Mouse (Mus musculus): ENCODE results near the gene Apbb1ip.
A peak's percentile ranks its signal among the peaks of the same experiment; 100 is the strongest.
"Not testable (repeated sequence)": the region's sequence is repeated elsewhere in the genome, so short reads cannot be mapped to it uniquely, and the experiment has no call there.

Apbb1ip gene

DNA sequence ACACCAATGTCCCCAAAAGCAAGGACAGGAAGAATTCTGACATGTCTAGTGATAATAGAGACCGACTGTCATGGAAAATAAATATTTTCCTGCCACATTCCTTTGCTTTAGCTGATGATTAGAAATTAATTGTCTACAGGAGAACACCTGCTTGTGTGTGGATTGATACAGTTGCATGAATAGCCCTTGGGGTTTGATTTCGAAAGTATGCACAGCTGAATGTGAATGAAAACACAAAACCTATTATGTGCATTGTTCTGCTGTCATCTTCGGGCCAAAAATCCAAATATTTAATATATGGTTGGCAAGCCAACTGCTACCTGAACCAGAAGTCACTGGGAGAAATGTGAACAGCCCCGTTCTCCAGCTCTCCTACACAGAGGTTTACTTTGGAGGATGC is 78.0 kb downstream of the Apbb1ip start:
- DNase-seq, result no peak

DNA sequence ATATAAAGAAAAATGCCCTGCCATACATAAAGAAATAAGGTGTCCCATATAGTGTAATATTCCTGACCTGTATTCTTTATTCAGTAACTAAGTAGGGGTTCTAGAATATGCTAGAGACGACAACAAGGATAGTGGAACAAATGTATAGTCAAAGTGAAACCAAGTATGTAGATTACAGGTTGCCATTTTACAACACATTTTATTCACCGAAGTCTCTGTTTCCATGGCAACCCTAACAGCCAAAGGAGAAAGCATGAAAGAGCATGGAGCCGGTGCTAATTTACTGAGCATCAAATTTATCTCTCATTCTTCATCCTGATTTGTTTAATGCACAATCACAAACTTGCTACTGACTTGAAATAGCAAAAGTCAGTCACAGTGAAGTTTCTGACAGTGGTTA is 83.6 kb downstream of the Apbb1ip start:
- no peak for DNase-seq

DNA sequence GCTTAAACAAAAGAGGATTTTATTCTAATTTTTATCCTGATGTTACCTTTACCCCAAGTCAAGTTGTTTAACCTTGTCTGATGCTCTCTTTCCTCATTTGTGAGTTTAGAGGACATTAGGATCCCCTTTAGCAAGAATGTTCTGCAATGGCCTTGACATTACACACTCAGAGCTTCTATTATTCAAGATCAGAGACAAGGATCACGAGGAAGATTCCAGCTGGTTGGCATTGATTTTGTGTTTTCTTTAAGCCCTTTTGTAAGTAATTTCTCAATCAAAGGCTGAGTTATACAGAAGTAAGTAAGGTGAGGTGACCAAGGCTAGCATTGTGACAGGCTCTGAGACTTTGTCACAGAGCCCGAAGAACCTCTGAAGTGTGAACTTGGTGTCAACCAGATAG is 88.3 kb downstream of the Apbb1ip start:
- no peak for DNase-seq

DNA sequence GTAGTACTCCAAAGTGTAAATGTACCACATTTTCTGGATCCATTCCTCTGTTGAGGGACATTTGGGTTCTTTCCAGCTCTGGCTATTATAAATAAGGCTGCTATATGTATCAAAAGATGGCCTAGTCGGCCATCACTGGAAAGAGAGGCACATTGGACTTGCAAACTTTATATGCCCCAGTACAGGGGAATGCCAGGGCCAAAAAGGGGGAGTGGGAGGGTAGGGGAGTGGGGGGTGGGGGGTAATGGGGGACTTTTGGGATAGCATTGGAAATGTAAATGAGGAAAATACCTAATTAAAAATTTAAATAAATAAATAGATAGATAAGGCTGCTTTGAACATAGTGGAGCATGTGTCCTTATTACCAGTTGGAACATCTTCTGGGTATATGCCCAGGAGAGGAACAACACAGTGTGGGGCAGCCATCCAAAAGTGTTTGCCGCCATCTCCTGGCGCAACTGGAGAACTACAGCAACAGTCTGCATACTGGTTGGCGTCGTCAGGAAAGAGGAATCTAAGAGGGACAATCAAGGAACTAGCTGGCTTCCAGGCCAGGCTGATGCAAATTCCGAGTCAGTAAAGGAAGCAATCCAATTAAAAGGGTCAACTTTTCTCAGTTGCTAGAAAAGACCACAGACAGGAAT is 90.6 kb downstream of the Apbb1ip start:
- peak; percentile 52 for DNase-seq

DNA sequence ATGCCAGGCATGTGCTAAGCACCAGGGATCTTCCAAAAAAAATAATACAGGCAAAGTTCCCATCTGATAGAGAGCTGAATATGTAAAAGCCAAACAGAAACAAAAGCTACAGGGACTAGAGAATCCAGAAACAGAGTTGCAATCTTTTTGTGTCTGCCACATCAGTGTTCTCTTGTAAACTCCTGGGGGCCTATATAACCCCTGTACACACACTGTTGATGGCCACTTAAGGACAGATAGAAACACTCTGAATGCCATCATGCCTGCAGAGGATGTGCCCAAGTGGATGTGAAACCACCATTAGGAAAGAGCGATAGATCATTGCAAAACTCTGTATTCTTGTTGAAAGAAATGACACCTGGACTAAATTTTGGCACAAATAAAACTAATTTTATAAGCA is 91.9 kb downstream of the Apbb1ip start:
- DNase-seq, result no peak

DNA sequence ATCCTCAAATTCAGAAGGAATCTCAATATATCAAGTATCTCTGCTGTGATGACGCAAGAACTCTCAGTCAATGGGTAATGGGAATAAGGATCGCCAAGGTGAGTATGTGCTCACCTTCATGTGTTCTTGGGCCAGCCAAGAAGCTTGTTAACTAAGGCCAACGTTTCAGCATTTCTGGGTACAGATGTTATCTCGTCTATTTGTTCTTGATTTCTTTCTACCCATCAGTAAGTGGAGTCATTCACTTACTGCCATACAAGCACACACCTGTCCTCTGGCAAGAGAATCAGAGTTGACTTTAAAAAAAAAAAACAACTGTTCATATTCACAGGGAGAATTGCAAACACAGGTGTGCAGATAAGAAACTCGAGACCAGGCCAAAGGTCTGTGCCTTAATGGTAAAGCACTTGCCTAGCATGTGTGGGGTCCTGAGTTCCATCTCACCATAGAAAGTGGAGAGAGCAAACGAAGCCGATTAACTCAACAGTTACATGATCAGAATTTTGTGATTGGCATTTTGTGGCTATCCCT is 93.1 kb downstream of the Apbb1ip start:
- DNase-seq, result no peak

DNA sequence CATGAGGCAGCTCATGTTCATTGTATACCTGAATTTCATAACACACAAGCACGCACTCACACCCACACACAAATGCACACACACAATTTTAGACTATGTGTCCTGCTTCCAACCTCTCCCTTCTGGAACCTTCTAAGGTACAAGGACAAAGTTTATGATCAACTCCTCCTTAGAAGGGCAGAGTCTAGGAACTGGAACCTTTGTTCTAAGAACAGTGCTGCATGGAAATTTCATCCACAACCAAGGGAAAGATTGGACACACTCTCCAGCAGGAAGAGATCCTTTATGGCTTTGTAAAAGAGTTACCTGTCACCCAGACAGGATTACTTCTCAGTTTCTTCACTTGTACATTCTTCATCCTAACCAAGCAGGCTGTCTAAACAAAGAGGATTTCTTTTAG is 99.3 kb downstream of the Apbb1ip start:
- no peak for DNase-seq

DNA sequence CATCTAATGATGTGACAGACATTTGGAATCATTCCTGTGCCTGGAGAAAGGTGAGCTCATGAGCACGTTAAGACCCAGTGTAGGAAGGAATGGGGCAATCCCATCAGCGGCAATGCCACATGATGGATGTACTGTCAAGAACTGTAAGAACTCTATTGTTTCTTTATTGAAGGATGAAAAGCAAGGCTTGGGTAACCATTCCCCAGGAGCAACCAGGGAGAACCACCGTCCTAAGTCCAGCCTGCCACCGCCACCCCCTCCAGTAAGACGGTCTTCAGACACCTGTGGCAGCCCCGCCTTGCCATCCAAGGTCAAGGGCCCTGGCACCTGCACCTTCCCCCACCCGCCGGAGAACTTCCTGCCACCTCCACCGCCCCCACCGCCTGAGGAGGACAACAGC is 100.7 kb downstream of the Apbb1ip start:
- DNase-seq, result no peak

DNA sequence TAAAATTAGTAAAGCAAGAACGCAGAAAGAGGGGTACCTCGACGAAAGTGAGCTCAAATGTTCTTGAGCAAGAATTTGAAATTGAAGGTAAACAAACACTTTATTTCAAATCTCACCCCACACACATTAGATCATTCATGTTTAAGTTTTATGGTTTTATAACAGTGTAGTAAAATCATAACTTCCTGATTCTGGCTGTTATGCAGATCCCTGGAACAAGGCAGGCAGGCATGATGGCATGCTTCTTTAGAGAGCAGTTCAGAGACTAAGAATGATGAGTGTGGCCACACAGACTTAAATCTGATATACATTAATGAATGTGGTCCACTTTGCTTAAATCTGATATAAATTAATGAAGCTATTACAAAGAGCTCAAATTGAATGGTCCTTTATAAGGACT is 102.7 kb downstream of the Apbb1ip start:
- no peak for DNase-seq

DNA sequence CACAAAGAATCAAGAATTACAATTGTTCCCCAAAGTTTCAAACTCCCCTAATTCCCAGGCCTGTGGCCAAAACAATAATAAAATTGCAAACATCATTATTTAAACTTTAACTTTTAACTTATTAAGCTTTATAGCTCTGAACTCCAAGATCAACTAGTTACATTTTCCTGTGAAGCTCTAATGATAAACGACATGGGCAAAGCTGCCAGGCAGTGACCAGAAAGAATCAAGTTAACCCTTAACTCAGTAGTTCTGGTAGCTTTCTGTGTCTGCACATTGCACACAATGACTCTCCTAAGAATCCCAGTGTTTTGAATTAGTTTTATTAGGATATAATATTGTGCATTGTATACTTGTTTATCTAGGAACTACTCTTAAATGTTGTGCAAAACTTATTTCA is 104.9 kb downstream of the Apbb1ip start:
- no peak for DNase-seq

DNA sequence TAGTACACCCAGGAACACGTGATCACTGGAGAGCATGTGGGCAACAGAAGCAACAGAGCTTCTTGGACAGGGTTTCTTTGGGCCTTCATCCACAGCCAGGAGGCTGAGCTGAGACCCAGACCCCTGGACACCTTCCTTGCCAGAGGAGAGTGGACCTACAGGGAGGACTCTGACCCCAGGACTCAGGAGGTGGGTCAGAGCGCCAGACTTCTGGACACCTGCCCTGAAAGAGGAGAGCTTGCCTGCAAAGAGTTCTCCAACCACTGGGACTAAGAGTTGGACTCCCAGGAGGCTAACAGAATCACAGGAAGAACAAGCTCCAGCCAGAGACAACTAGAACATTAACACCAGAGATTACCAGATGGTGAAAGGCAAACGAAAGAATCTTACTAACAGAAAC is 106.8 kb downstream of the Apbb1ip start:
- not testable (repeated sequence) for DNase-seq

DNA sequence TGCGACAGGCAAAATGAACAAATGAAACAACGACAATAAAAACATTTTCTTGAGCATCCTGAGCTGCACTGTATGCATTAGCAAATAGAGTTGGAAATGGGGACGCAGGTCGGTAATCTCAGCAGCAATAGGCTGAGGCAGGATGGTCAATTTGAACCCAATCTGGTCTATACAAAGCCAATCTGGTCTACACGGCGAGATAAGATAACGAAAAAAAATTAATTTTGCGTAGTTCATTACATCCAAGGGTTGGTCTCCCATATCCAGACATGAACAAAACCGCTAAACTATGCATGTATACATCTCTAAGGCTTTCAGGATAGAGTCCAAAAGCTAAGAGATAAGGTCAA is 121.0 kb downstream of the Apbb1ip start:
- DNase-seq, result no peak

DNA sequence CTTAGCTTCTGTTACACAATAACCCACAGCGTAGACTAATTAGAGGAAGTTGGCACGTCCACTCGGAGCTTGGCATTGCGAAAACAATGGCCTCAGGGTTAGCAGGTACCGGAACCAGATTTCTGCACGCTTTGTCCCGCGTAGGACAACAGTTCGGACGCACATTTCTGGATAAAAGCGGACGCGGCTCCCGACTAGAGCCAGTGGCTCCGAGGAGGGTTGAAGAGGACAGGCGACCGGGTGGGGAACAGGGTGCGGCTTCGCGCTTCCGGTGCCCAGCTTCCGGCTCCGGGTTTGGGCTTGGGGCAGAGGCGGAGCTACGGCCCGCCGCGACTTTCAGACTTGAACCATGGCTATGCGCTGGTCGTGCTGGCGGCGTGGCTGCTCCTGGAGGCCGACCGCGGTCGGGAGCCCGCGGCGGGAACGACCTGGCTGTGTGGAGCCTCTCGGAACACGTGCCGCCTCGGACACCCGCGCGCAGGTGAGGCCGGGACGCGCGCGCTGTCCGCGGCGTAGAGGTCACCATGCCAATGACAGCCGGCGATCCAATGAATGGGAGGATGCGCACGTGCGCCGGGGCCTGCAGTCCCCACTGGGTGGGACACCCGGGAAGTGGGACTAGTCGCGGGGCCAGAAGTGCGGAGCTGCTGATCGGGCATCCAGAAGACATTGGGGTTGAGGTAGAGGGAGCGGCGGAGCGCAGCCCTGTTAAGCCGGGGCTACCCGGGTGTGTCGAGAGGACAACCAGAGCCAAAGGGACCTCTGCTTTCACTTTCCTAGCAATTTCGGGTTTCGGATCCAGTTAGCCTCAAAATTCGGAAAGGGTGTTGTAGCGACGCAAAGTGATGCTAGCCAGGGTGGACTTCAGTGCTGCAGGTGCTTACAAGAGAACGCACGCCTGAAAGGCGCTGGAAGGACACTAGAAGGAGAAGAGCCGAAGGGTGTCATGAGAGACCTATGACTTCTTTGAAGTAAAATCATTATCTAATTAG is 121.7 kb downstream of the Apbb1ip start, which contains the start of gene Pdss1:
Pdss1 (plus strand) TSS at position 241 of the 992 bp plus-strand sequence.
- peak; percentile 84 for DNase-seq

DNA sequence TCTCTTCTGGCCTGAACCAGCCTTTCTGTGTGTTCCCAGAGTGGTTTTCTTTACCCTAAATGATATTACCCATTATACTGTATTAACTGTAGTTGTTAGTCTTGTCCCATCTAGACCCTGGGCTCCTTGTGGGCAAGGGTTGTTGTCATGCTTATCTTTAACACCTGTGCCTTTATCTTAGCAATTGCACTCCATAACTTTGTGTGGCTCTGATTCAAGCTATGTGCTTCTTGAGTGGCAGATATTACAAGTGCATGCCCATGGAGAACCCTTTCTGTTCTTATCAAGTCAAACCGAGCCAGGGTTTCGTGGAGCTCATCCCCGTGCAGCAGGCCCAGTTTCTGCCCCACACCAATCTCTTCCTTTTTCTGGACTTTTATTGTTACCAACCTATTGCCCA is 130.1 kb downstream of the Apbb1ip start:
- DNase-seq, result no peak

DNA sequence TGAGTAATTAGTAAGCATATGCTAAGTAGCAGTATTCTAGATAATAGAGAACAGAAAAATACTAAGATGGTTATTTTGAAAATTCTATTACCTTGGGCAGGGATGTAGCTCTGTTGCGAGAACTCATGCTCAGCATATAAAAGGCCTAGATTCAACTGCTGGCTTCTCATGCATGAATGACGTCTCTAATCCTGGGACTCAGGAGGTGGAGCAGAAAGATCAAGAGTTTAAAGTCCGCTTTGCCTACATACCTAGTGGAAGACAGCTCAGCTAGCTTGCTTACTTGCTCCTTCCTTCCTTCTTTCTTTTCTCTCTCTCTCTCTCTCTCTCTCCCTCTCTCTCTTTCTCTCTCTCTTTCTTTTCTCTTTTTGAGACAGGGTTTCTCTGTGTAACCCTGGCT is 140.5 kb downstream of the Apbb1ip start:
- DNase-seq, result no peak

DNA sequence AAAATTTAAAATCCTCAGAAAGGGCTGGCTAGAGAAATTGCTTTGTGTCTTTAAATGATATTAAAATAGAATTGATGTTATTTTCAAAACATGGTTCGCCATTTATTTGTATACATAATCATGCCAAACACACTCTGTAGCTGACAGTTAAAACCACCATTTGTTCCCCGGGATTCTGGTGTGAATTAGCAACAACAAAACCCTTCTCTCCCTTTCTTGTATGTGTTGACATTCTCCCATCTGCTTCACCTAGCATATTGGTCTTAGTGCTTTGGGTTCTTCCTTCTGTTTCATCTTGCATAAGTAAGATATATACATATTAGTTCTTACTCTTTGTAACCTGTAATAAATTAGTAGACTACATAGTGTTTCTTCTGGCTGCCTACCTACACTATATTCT is 144.8 kb downstream of the Apbb1ip start:
- DNase-seq, result no peak
